Mouse (Mus musculus) ovary, adult 18-20 months (tissue): ENCODE measurements around the gene Mylk4.

ENCODE experiments used
- DNase-seq: peaks from one replicate; pipeline ENCODE4 v3.0.0; 2022; ENCODE audit warnings: low spot score, mixed read lengths

The Mylk4 gene

DNA sequence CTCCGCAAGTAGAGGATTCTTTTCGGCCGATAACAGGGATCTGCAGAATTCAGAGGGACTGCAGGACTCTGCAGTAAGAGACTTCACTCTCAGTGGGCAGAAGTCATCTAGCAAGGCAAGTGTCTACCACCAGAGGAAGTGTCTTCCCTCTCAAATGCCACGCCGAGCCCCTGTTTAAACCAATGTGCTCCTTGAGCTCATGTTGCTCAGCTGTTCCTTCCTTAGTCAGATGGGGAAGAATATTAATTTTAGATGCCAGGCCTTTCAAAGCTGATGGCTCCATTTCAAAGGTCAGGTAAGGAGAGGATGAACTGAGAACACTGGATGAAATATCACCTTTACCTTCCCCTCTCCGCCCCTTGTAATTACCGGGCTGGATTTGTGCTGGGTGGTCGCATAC, at the start of gene Mylk4:
TSS of gene Mylk4 (minus strand) at position 139 of the 400 bp plus-strand sequence.
- DNase-seq = no peak

DNA sequence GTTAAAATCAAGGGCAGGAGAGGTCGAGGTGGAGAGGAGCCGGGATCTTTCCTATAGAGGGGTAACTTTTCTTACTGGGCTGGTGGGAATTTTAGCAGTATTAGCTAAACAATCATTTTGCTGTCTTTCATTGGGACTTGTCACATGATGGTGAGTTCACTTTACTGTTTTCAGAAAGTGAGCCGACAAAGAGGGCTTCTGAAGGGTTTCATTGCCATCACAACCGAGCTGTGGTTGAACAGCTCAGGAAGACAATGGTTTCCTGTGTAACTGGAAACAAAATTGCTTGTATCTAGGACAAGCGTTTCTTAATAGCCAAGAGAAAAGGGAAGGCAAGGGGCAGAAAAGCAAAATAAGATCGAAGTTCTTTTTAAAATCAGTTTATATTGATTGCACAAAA, 49.5 kb upstream of the Mylk4 start:
- DNase-seq = no peak

DNA sequence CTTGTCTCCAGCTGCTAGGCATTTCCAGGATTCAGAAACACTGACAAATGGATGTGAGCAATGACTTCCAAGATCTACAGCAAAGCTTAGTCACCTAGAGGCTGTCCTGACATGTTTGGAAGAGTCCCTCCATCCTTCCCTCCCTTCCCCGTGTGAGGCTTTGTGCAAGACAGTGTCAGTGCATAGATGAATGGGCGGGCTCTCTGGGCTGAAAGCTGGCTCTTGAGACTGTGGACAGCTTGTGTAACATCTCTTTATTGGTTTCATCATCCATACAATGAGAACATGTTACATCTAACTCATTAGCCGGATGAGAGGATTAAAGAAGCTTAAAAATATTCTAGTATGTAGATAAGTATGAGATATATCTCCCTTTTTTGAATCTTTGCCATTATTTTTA, 49.0 kb upstream of the Mylk4 start:
- DNase-seq = no peak

GRCm38 (mm10) chr13:32831505-32832273, 47.9 kb upstream of the Mylk4 start:
- no peak for DNase-seq

- no peak for DNase-seq
Observed at GRCm38 (mm10) chr13:32828886-32829285, 45.1 kb upstream of the Mylk4 start.

GRCm38 (mm10) chr13:32827951-32828350, 44.2 kb upstream of the Mylk4 start:
- no peak for DNase-seq

GRCm38 (mm10) chr13:32827111-32827822, 43.5 kb upstream of the Mylk4 start:
- DNase-seq = peak; percentile 51

DNA sequence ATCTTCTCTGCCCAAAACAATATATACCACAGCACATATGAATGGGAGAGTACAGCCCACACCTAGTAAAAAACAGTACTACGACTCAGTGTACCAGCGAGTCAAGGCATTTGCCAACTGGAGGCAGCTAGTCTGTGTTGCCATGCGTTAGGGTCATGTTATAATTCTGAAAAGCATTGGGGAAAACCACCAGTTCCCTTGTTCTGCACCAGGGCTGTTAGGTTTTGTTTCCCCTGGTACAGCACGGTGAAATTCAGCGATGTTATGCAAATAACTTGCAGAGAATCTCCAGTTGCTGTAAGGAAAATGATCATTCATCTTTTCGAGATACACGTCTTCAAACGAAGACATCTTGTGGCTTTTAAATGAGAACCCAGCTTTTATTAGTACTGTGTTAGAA, 41.8 kb upstream of the Mylk4 start:
- DNase-seq = no peak

GRCm38 (mm10) chr13:32824377-32825330, 40.9 kb upstream of the Mylk4 start:
- no peak for DNase-seq

DNA sequence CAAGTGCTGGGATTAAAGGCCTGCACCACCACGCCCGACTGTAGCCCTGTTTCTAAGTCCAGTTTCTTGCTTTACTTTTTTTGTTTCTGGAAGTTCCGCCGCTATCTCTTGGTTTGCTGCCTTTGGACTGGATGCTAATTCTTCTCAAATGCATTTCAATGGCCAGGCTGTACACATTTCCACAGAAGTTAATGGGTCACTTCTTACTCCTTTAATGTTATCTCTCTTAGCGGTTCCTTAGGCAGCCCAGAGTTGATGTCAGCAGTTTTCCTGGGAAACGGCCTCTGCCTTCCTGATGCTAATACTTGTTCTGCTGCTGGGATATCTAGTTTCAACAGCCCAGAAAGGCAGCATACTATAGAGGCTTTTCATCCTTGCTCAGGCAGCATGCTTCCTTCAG, 39.4 kb upstream of the Mylk4 start:
- no peak for DNase-seq

DNA sequence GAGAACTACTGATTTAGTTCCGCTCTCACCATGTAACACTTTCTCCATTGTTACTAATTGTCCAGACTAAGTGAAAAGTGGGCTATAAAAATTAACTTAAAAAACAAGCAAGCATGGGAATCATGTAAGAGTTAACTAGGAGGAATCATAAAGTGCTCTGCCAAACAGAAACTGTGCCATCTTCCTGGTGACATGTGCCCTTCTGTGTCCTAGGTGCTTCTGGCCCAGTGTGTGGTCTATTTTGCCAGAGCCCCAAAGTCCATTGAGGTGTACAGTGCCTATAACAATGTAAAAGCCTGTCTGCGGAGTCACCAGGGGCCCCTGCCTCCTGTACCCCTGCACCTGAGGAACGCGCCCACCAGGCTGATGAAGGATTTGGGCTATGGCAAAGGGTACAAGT, 37.9 kb upstream of the Mylk4 start:
- no peak for DNase-seq

GRCm38 (mm10) chr13:32819926-32820325, 36.2 kb upstream of the Mylk4 start:
- DNase-seq = no peak

DNA sequence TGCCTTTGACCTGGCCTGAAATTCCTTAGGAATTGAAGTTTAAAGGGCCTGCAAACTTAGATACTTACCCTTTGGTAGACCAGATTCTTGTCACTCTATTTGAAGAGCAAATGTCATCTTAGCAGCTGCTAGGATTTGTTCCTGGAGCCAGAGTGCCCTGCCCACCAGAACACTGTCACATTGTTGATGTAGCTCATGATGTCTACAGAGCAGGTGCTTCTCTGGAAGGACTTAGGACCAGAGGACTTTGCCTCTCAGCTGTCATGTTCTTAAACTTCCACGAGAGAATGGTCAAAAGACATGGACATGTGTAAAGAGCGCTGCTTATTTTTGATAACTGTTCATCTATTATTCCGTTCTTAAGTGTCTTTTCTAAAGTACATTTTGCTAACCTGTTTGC, 35.5 kb upstream of the Mylk4 start:
- no peak for DNase-seq

- DNase-seq = no peak
Observed at GRCm38 (mm10) chr13:32807624-32808023, 23.9 kb upstream of the Mylk4 start.

GRCm38 (mm10) chr13:32806820-32807219, 23.1 kb upstream of the Mylk4 start:
- no peak for DNase-seq

DNA sequence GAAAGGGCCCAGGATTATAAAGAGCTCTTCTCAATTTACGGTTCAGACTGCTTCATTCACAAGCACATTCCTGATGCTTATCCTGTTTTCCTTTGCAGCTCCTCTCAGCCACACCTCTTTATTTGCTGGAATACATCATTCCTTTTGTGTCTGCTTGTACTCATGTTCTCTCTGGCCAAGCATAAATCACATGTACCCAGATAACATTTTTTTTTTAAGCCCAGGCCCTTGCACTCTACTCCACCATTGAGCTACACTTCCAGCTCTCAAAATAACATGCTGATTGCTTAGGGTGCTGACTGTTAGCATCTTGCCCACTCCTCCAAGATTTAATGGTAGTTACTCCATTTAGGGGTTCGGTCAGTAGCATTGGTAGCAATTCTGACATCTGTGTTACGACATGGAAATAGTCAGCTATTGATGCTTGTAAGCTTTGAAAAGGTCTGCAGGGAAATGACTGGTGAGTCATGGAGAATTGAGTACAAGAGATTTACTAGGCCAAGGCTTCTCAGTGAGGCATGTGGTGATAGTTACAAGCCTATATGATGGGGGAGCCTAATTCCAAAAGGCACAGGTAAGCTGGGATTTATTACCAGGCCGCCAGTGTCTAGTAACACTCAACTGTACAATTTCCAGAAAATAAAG, 20.1 kb upstream of the Mylk4 start:
- DNase-seq = no peak

GRCm38 (mm10) chr13:32802259-32803081, 18.7 kb upstream of the Mylk4 start, which contains the start of gene D930007J09Rik:
Gene D930007J09Rik (minus strand): TSS chr13:32802849.
- peak; percentile 17 for DNase-seq

- peak; percentile 98 for DNase-seq
Observed at GRCm38 (mm10) chr13:32801693-32802221, 18.0 kb upstream of the Mylk4 start, which contains the start of gene Wrnip1. Gene Wrnip1 (plus strand): TSS chr13:32802038.

DNA sequence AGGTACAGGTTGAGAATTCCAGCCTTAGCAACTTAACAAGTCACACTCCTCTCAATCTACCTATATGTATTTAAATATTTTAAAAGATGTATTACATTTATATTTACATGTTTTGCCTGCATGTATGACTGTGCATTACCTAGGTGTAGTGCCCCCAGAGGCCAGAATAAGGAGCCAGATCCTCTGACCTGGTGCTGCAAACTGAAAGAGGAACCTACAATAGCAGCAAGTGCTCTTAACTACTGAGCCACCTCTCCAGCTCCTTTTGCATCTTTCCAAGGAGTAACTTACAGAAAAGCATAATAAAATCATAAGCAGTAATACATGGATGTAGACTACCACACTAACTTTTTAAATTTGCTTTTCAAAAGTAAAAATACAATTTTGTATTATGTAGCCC, 17.1 kb upstream of the Mylk4 start:
- DNase-seq = no peak

DNA sequence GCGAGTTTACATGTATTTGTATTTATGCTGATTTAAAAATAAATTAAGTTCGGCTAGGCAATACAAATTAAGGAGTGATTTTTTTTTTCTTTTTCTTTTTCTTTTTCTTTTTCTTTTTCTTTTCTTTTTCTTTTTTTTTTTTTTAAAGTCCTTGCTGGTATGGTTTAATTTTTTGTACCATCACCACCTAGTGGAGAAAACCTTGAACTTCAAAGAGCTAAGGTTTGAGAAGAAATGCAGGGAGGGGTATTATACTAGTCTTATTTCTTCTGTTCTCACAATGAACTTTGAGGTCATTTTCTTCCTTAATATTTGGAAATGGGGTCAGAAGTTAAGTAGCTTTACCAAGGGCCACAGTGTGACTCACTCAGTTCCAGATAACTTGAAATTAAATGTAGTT, 15.4 kb upstream of the Mylk4 start:
- DNase-seq = no peak

DNA sequence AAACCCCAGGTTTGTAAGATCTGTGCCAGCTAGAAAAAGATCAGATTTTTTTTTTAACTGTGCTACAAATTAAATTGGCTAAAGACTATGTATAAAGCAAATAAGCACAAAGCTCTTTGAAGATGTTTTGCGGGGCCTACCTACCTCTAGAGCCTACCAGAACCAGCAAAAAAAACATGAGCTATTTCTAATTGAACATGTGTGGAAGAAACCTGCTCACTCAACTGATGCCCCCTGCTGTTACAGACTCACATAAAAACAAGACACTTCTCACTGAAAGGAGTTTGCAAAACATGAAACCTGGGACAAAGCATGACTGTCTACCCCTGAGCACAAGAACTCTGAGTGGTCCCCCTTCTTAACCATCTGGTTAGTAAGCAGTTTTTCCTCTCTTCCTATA, 13.3 kb upstream of the Mylk4 start:
- DNase-seq = no peak
